Mouse (Mus musculus): ENCODE measurements around the gene Narfl. TPM values are rescaled to one million over a fixed set of nuclear protein-coding genes. Genes with fewer than 3 reads are reported as not detected.

Gene Narfl
- total and polyA plus RNA-seq, 3 experiments: 30.6 to 34.3 TPM; not detected in 1

DNA sequence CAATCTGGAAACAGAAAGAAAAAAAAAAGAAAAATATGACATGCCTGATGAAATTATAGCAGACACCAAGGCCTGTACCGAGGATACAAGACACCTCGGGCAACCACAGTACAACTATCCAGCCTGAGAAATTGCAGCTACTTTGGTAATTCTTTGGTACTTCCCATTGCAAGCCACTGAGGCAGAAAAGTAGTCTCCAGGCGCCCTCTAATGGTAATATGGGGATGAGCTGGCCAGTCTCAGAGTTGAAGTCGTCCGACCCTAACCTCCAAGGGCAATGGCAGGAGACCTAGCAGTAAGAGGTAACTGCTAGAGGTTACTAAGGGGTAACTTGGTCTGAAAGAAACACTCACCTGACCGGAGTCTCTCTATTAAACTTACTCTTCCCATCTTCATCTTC, 27.5 kb downstream of the Narfl start (continued):
- TF ChIP-seq KAT2A (conservative IDR thresholded peaks at IDR 0.05; ENCODE audit: low read depth, low read length) (no peak), SMC3 (IDR thresholded peaks at IDR 0.05; ENCODE audit: low read depth, low read length) (peak; percentile 92), NELFE (IDR thresholded peaks at IDR 0.05; ENCODE audit: low read depth, low read length) (no peak), SIN3A (IDR thresholded peaks at IDR 0.05; ENCODE audit: low read length) (peak; percentile 75; the same call in 1 of the 2 replicates), POLR2AphosphoS5 (IDR thresholded peaks at IDR 0.05; ENCODE audit: borderline replicate concordance, low read depth, low read length) (no peak), ZKSCAN1 (IDR thresholded peaks at IDR 0.05; ENCODE audit: low read depth, low read length) (no peak), NRF1 (IDR thresholded peaks at IDR 0.05; ENCODE audit: insufficient read depth, low read depth, low read length, poor library complexity, severe bottlenecking) (0 out of 2 replicates have a peak, but pooled peaks have one; percentile 22), MXI1 (IDR thresholded peaks at IDR 0.05; ENCODE audit: low read depth, low read length) (0 out of 2 replicates have a peak, but pooled peaks have one; percentile 48), MYB (IDR thresholded peaks at IDR 0.05; ENCODE audit: low read depth, low read length) (no peak)

DNA sequence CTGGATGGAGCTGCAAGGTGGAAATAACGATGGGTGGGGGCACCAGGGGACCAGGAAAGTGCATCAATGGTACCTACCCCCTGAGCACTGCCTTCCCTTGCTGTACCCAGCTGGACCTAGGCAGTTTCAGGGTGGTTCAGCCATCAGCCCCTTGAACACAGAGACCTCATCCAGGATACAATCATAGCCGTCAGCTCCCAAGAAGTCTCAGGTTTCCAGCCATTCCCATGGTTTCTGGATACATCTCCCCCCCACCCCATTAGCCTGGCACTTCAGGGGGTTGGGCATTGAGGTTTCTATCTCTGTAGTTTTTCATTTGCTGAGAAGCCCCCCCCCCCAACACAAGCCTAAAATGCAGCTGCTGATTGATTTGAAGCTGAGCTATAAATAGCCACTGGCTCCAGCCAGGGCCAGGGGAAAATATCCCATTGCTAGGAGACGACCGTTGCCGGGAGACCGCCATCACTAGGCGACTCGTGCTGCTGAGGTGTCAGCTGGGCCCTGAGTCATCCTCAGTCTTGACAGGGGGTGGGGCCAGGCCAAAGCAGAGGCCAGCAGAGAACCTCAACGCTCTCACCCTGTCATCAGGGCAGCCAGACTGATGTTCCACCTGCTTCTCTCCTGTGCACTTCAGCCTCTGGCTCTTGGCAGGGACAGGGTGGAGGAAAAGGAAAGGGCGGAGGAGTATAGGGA, 29.4 kb downstream of the Narfl start:
- no peaks in the 10 kb centered on the region for H3K79me2 ChIP-seq (ENCODE audit: control insufficient read depth, insufficient read depth, low read length, poor library complexity)
- H3K27me3 ChIP-seq (ENCODE audit: control insufficient read depth in 1 of 2, insufficient read depth in 2 of 2, low read length in 2 of 2): peaks cover 3 to 5% of the 10 kb centered on the region in 2 experiments; a peak in 1 of 4 replicates
- H3K9ac ChIP-seq (ENCODE audit: control insufficient read depth, low read depth, low read length, poor library complexity, severe bottlenecking): no peak overlapping the region
- DNase-seq (ENCODE audit: low read depth, low spot score): no peak
- no peak overlapping the region for H3K4me3 ChIP-seq (ENCODE audit: control insufficient read depth in 1 of 2, insufficient read depth in 1 of 2, low read depth in 2 of 2, low read length in 2 of 2)
- H3K27ac ChIP-seq (ENCODE audit: control insufficient read depth, low read depth, low read length): no peak overlapping the region
- no peak for TF ChIP-seq ELF1 (IDR thresholded peaks at IDR 0.05; ENCODE audit: low read depth, low read length)
- TF ChIP-seq TAL1 (IDR thresholded peaks at IDR 0.05; ENCODE audit: low read length): no peak
- no peak for TF ChIP-seq EP300 (IDR thresholded peaks at IDR 0.05; ENCODE audit: low read depth in 1 of 2, low read length in 2 of 2)
- no peak for TF ChIP-seq MAX (IDR thresholded peaks at IDR 0.05; ENCODE audit: low read length)
- TF ChIP-seq USF1 (IDR thresholded peaks at IDR 0.05; ENCODE audit: low read depth, low read length): no peak
- TF ChIP-seq HCFC1 (IDR thresholded peaks at IDR 0.05; ENCODE audit: low read depth, low read length): no peak
- no peak for TF ChIP-seq GABPA (IDR thresholded peaks at IDR 0.05; ENCODE audit: low read depth, low read length)
- no peak for TF ChIP-seq MAFK (IDR thresholded peaks at IDR 0.05; ENCODE audit: borderline replicate concordance, low read depth, low read length)
- TF ChIP-seq CTCF (IDR thresholded peaks at IDR 0.05 in 2 of 3, conservative IDR thresholded peaks at IDR 0.05 in 1 of 3; ENCODE audit: control insufficient read depth in 1 of 3, insufficient read depth in 1 of 3, low read depth in 2 of 3, low read length in 3 of 3, poor library complexity in 1 of 3, severe bottlenecking in 1 of 3): no peak
- TF ChIP-seq MXI1 (IDR thresholded peaks at IDR 0.05; ENCODE audit: low read depth, low read length): no peak
- no peak for TF ChIP-seq BHLHE40 (IDR thresholded peaks at IDR 0.05; ENCODE audit: borderline replicate concordance, low read depth, low read length)
- no peak for TF ChIP-seq UBTF (IDR thresholded peaks at IDR 0.05; ENCODE audit: borderline replicate concordance, insufficient read depth, low read depth, low read length)
- no peak for TF ChIP-seq TCF12 (IDR thresholded peaks at IDR 0.05; ENCODE audit: low read depth, low read length)
- no peak for TF ChIP-seq CHD2 (IDR thresholded peaks at IDR 0.05; ENCODE audit: low read length)
- no peak for TF ChIP-seq GATA1 (IDR thresholded peaks at IDR 0.05; ENCODE audit: low read depth, low read length)
- no peak for TF ChIP-seq MYB (IDR thresholded peaks at IDR 0.05; ENCODE audit: low read depth, low read length)
- no peak for TF ChIP-seq USF2 (IDR thresholded peaks at IDR 0.05; ENCODE audit: borderline replicate concordance in 1 of 2, insufficient read depth in 1 of 2, low read depth in 1 of 2, low read length in 2 of 2)
- no peaks in the 10 kb centered on the region for H3K36me3 ChIP-seq (ENCODE audit: control insufficient read depth in 1 of 2, insufficient read depth in 2 of 2, low read length in 2 of 2)
- H3K9me3 ChIP-seq (replicated peaks; ENCODE audit: insufficient read depth, low read length): no peaks in the 10 kb centered on the region
- H3K4me1 ChIP-seq (ENCODE audit: control insufficient read depth in 1 of 2, insufficient read depth in 2 of 2, low read length in 2 of 2): peaks cover 0 to 8% of the 10 kb centered on the region in 2 experiments; a peak in 1 of 4 replicates
